Mouse (Mus musculus): Measurements from ENCODE around the gene Psap. TPM values are rescaled to one million over a fixed set of nuclear protein-coding genes. Genes with fewer than 3 reads are reported as not detected.
"Not testable (repeated sequence)": the region's sequence is repeated elsewhere in the genome, so short reads cannot be mapped to it uniquely, and the experiment has no call there.

The Psap gene
- total RNA-seq (2014; rRNA removed) (714 and 811 TPM in 2 replicates), polyA plus RNA-seq (2015; fragmentation: Nextera tagmentation; extraction: Ambion mirVana) (272 and 300 TPM in 2 replicates)

DNA sequence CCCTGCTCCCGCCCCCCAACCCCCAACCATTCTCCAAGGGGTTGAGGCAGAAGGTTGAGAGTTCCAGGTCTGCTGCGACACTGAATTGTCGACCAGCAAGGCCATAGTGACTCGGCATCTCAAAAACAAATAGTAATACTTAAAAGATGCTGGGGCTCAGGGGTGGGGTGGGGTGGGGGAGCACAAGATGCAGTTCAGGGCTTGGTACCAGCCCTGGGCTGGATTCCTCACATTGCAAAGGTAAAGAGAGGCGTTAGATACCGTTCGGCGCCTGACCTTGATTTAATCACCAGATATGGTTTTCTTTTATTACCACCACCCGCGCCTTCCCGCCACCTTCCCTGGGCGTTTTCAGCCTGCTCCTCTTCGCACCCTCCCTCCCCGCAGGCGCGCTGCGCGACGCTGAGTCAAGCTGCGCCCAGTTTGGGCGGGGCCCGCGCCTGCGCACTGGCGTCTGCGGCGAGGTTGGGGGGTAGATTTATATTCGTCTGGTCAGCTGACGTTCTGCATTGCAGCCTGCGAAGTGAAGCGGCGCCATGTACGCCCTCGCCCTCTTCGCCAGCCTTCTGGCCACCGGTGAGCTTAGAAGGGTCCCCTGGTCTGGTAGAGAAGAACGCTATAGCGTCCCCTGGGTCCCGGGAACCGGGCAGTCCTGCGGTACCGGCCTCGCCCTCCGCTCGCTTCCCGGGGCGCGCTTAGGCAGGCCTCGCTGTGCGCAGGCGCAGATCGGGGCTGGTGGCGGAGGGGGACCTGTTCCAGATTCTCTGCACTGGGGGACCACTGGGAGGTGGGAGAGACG is at the start of gene Psap:
TSS of gene Psap (plus strand) at position 421 of the 799 bp plus-strand sequence.
- TF ChIP-seq CTCF (IDR thresholded peaks at IDR 0.05) = peak; percentile 13; the same call in 1 of the 2 replicates
- Histone ChIP-seq H3K27ac (ENCODE audit: low read depth, low read length) (peak within 1 kb of the TSS; percentile 90), H3K27me3 (ENCODE audit: insufficient read depth, low read length) (no peaks in the 10 kb centered on the region), H3K9ac (replicated peaks; ENCODE audit: low read length, poor library complexity, severe bottlenecking) (peak within 1 kb of the TSS; percentile 86), H3K36me3 (ENCODE audit: insufficient read depth, low read length) (no peaks in the 10 kb centered on the region), H3K4me3 (ENCODE audit: low read depth, low read length) (peak within 1 kb of the TSS; percentile 61), H3K9me3 (ENCODE audit: low read length) (no peaks in the 10 kb centered on the region), H3K4me1 (ENCODE audit: insufficient read depth, low read length) (peaks cover 25% of the 10 kb centered on the region), H3K4me2 (ENCODE audit: low read depth, low read length, poor library complexity, severe bottlenecking) (peak within 1 kb of the TSS; percentile 75)
- DNase-seq (ENCODE audit: low spot score) (peak; percentile 93), ATAC-seq (ENCODE audit: low FRiP score) (peak; percentile 88)
- WGBS = 2% methylated on average over 53 of the region's 54 CpGs

DNA sequence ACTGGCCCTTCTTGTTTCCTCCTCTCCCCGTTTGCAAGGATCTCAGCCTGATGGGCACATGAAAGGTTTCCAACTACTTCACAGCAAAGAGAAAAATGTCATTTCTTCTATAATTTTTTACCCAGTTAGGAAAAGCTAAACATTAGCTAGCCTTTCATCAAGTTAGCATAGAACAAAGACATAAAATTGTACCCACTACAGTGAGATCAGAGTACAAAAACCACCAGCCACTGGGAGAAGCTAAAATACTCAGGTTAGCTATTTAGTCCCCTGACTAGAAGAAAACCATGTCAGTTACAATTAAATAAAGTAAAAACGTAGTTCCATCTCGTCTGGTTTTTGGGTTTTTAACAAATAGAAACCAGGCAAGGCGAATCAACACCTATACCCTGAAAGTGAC is 49.8 kb upstream of the Psap start:
- Histone ChIP-seq H3K4me1 (ENCODE audit: insufficient read depth, low read length) (no peaks in the 10 kb centered on the region), H3K9ac (replicated peaks; ENCODE audit: low read length, poor library complexity, severe bottlenecking) (no peak overlapping the region), H3K4me3 (ENCODE audit: low read depth, low read length) (no peak overlapping the region), H3K9me3 (ENCODE audit: low read length) (no peaks in the 10 kb centered on the region), H3K27me3 (ENCODE audit: insufficient read depth, low read length) (no peaks in the 10 kb centered on the region), H3K36me3 (ENCODE audit: insufficient read depth, low read length) (no peaks in the 10 kb centered on the region), H3K4me2 (ENCODE audit: low read depth, low read length, poor library complexity, severe bottlenecking) (no peak overlapping the region), H3K27ac (ENCODE audit: low read depth, low read length) (no peak overlapping the region)
- WGBS = 70% methylated on average over 4 of the region's 4 CpGs
- DNase-seq (ENCODE audit: low spot score) (no peak), ATAC-seq (ENCODE audit: low FRiP score) (no peak)
- no peak for TF ChIP-seq CTCF (IDR thresholded peaks at IDR 0.05)

DNA sequence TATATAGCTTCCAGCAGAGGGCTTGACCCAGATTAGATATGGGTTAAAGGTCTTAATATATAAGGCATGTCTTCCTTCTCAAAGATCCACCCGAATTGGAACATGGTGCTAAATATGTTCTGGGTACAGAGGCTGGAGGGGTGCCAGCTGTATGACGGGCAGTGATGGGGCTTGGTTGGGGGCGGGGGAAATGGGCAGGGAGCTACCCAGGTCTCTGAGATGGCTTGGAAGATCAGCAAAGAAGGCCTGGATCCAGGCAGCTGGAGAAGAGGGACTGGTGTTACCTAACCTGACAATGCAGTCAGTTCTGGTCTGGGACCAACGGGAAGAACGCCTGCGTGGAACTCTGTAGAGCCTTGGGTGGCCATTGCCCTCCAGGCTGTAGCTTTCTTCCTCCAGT is 48.3 kb upstream of the Psap start:
- no peak overlapping the region for H3K4me3 ChIP-seq (ENCODE audit: low read depth, low read length)
- WGBS = 91% methylated on average over 6 of the region's 6 CpGs
- no peaks in the 10 kb centered on the region for H3K36me3 ChIP-seq (ENCODE audit: insufficient read depth, low read length)

DNA sequence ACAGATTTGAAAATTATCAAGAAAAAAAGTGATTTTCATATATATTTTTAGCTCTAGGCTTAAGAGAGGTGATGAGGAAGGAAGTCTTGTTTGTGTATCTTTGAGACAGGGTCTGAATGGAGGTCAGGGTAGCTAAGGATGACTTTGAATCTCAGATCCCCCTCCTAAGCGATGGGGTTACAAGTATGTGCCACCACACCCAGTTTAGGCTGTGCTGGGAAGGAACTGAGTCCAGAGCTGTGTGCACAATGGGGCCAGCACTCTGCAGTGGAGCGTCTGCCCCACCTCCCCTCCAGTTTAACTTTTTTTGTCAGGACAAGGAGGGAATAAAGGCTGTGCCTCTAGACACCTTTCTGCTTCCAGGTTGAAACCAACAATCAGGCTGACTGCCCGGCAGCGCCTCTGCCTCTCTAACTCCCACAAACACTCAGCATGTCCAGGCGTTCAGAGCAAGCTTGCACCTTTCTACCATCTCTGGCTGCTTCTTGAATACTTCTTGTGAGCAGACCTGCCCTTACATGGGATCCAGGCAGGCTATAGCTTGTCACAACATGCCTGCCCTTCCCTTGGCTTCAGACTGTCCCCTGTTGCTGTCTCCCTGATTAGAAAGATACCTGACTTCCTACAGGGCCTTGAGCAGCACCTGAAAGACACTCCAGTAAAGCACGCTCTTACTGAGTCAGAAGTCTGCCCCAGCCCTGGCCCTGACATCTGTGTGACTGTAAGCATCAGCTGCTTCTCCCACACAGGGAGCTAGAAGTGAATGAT is 46.9 kb upstream of the Psap start:
- no peaks in the 10 kb centered on the region for H3K4me1 ChIP-seq (ENCODE audit: insufficient read depth, low read length)
- no peak overlapping the region for H3K27ac ChIP-seq (ENCODE audit: low read depth, low read length)
- no peak overlapping the region for H3K4me3 ChIP-seq (ENCODE audit: low read depth, low read length)
- no peak for TF ChIP-seq CTCF (IDR thresholded peaks at IDR 0.05)
- WGBS = 77% methylated on average over 6 of the region's 6 CpGs
- no peaks in the 10 kb centered on the region for H3K36me3 ChIP-seq (ENCODE audit: insufficient read depth, low read length)
- ATAC-seq (ENCODE audit: low FRiP score) (no peak), DNase-seq (ENCODE audit: low spot score) (no peak)
- no peaks in the 10 kb centered on the region for H3K9me3 ChIP-seq (ENCODE audit: low read length)
- H3K9ac ChIP-seq (replicated peaks; ENCODE audit: low read length, poor library complexity, severe bottlenecking) = no peak overlapping the region
- H3K27me3 ChIP-seq (ENCODE audit: insufficient read depth, low read length) = no peaks in the 10 kb centered on the region
- H3K4me2 ChIP-seq (ENCODE audit: low read depth, low read length, poor library complexity, severe bottlenecking) = no peak overlapping the region

More for the DNA sequence above, 48.3 kb upstream of the Psap start:
- Histone ChIP-seq H3K27ac (ENCODE audit: low read depth, low read length) (no peak overlapping the region), H3K4me2 (ENCODE audit: low read depth, low read length, poor library complexity, severe bottlenecking) (no peak overlapping the region), H3K9ac (replicated peaks; ENCODE audit: low read length, poor library complexity, severe bottlenecking) (no peak overlapping the region), H3K27me3 (ENCODE audit: insufficient read depth, low read length) (no peaks in the 10 kb centered on the region), H3K9me3 (ENCODE audit: low read length) (no peaks in the 10 kb centered on the region), H3K4me1 (ENCODE audit: insufficient read depth, low read length) (no peaks in the 10 kb centered on the region)
- TF ChIP-seq CTCF (IDR thresholded peaks at IDR 0.05) = no peak
- DNase-seq (ENCODE audit: low spot score) (no peak), ATAC-seq (ENCODE audit: low FRiP score) (no peak)

DNA sequence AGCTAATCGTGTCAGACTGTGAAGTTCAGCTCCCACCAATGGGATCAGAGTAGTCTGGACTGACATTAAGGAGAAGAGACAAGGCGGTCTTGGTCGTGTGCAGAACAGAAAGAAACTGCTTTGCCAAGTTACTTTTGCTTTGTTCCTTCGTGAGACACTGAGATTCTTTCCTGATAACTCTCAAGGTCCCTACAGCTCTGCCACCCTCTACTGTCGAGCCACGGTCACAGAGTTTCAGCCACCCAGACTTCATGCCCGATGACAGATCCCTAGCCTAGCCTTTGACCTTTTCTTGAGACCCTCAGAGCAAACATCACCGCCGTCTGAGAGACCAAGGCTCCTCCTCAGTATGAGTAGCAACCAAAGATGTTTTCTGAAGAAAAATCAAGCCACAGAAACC is 43.4 kb upstream of the Psap start:
- no peak overlapping the region for H3K4me2 ChIP-seq (ENCODE audit: low read depth, low read length, poor library complexity, severe bottlenecking)
- no peak; the same call in 1 of the 2 replicates for TF ChIP-seq CTCF (IDR thresholded peaks at IDR 0.05)
- no peaks in the 10 kb centered on the region for H3K9me3 ChIP-seq (ENCODE audit: low read length)
- no peak overlapping the region for H3K9ac ChIP-seq (replicated peaks; ENCODE audit: low read length, poor library complexity, severe bottlenecking)
- H3K4me1 ChIP-seq (ENCODE audit: insufficient read depth, low read length) = no peaks in the 10 kb centered on the region
- 71% methylated on average over 9 of the region's 9 CpGs for WGBS
- H3K27ac ChIP-seq (ENCODE audit: low read depth, low read length) = no peak overlapping the region
- DNase-seq (ENCODE audit: low spot score) (no peak), ATAC-seq (ENCODE audit: low FRiP score) (no peak)
- no peaks in the 10 kb centered on the region for H3K27me3 ChIP-seq (ENCODE audit: insufficient read depth, low read length)
- H3K36me3 ChIP-seq (ENCODE audit: insufficient read depth, low read length) = no peaks in the 10 kb centered on the region
- no peak overlapping the region for H3K4me3 ChIP-seq (ENCODE audit: low read depth, low read length)

DNA sequence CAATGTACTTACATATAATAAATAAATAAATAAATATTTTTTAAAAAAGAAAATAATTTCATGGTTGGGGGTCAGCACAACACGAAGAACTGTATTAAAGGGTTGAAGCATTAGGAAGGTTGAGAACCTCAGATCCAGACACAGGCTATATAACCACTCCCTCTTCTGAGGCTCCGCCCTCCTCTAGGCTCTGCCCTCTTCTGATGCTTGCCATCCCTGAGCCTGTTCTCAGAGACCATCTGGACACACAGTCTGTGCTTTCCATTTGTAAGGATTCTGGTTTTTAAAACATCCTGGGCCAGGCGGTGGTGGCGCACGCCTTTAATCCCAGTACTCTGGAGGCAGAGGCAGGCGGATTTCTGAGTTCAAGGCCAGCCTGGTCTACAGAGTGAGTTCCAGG is 41.6 kb upstream of the Psap start:
- not testable (repeated sequence) for H3K27ac ChIP-seq (ENCODE audit: low read depth, low read length); H3K36me3 ChIP-seq (ENCODE audit: insufficient read depth, low read length); H3K9ac ChIP-seq (replicated peaks; ENCODE audit: low read length, poor library complexity, severe bottlenecking); H3K4me1 ChIP-seq (ENCODE audit: insufficient read depth, low read length); ATAC-seq (ENCODE audit: low FRiP score); H3K27me3 ChIP-seq (ENCODE audit: insufficient read depth, low read length); DNase-seq (ENCODE audit: low spot score); H3K9me3 ChIP-seq (ENCODE audit: low read length); H3K4me3 ChIP-seq (ENCODE audit: low read depth, low read length); H3K4me2 ChIP-seq (ENCODE audit: low read depth, low read length, poor library complexity, severe bottlenecking)
- 96% methylated on average over 6 of the region's 6 CpGs for WGBS
